Mouse (Mus musculus) hindbrain, embryonic 12.5 days (tissue): Measurements from ENCODE around the gene Dnaja2. TPM values are rescaled to one million over a fixed set of nuclear protein-coding genes. Genes with fewer than 3 reads are reported as not detected.
A peak's percentile ranks its signal among the peaks of the same experiment; 100 is the strongest.

ENCODE experiments used
- ATAC-seq: fragments of 200-750 bp; cut with Nextera tagmentation; 2 replicates; pipeline ENCODE4 v1.8.0; 2017; ENCODE audit warnings: moderate TSS enrichment; ENCODE audit not compliant: low FRiP score
- H3K27ac ChIP-seq: fragments of 300-500 bp; sonication (generic); 2 replicates; pipeline ENCODE4 v1.5.1; 2016; ENCODE audit warnings: mild to moderate bottlenecking
- H3K27me3 ChIP-seq: fragments of 300-500 bp; sonication (generic); 2 replicates; pipeline ENCODE4 v1.6.1; 2016; ENCODE audit warnings: mild to moderate bottlenecking
- H3K36me3 ChIP-seq: fragments of 300-500 bp; sonication (generic); 2 replicates; pipeline ENCODE4 v1.6.1; 2016; ENCODE audit warnings: mild to moderate bottlenecking
- H3K4me1 ChIP-seq: fragments of 300-500 bp; sonication (generic); 2 replicates; pipeline ENCODE4 v1.6.1; 2016
- H3K4me2 ChIP-seq: fragments of 300-500 bp; sonication (generic); replicated peaks from 2 replicates; pipeline ENCODE4 v1.6.1; 2016; ENCODE audit warnings: mild to moderate bottlenecking
- H3K4me3 ChIP-seq: fragments of 300-500 bp; sonication (generic); 2 replicates; pipeline ENCODE4 v1.5.1; 2016; ENCODE audit warnings: mild to moderate bottlenecking
- H3K9ac ChIP-seq: fragments of 300-500 bp; sonication (generic); 2 replicates; pipeline ENCODE4 v1.6.1; 2016; ENCODE audit warnings: mild to moderate bottlenecking, moderate library complexity
- H3K9me3 ChIP-seq: fragments of 300-500 bp; sonication (generic); replicated peaks from 2 replicates; pipeline ENCODE4 v1.6.1; 2016; ENCODE audit warnings: mild to moderate bottlenecking
- WGBS: fragments of 180-500 bp; shearing (Covaris S2); methylation state at CpG from one replicate; pipeline ENCODE4 v1.1.7; 2016; 5-methylcytosine and 5-hydroxymethylcytosine counted together
- polyA plus RNA-seq: library from polyadenylated mRNA; unstranded; fragments of >200 nt; fragmentation: Nextera tagmentation; extraction: Ambion mirVana; gene quantifications from 2 replicates; pipeline ENCODE4 v1.2.1, GENCODE M21; 2016

Gene Dnaja2
- polyA plus RNA-seq, 1 experiment from 2014 or later = 174 TPM

- 76% methylated on average over 1 of the region's 1 CpGs for WGBS
- Histone ChIP-seq H3K36me3 (peaks cover 52% of the 10 kb centered on the region), H3K4me2 (no peak overlapping the region), H3K27me3 (no peaks in the 10 kb centered on the region), H3K4me1 (no peaks in the 10 kb centered on the region), H3K9ac (no peak overlapping the region), H3K9me3 (no peaks in the 10 kb centered on the region), H3K27ac (no peak overlapping the region), H3K4me3 (no peak overlapping the region)
- no peak for ATAC-seq
Measured at GRCm38 (mm10) chr8:85534163-85534562, 21.0 kb downstream of the Dnaja2 start.

GRCm38 (mm10) chr8:85533434-85533833 lies 21.7 kb downstream of the Dnaja2 start:
- H3K27me3 ChIP-seq = no peaks in the 10 kb centered on the region
- H3K4me1 ChIP-seq = no peaks in the 10 kb centered on the region
- H3K36me3 ChIP-seq = peaks cover 47% of the 10 kb centered on the region
- ATAC-seq = no peak
- H3K4me2 ChIP-seq = no peak overlapping the region
- WGBS = 92% methylated on average over 2 of the region's 2 CpGs
- no peak overlapping the region for H3K4me3 ChIP-seq
- H3K27ac ChIP-seq = no peak overlapping the region
- no peaks in the 10 kb centered on the region for H3K9me3 ChIP-seq
- H3K9ac ChIP-seq = no peak overlapping the region

DNA sequence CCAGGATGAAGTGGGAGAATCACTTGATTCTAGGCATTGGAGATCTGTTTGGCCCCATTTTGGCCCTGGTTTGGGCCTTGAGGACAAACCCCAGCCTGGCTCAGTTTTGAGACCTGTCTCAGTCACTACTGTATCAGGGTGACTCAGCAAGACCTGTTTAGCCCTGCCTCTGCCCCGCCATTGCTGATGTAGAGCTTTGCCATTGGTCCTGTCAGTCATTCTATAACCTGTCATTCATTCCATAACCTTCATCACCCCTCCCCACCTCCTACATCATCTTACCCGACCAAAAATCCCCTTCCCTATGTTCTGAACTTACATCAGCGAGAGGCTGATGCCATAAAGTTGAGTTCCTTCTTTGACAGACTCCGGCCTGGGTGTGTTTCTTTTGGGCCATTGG lies 22.3 kb downstream of the Dnaja2 start:
- Histone ChIP-seq H3K4me3 (no peak overlapping the region), H3K27ac (no peak overlapping the region), H3K9ac (no peak overlapping the region), H3K9me3 (no peaks in the 10 kb centered on the region), H3K4me1 (no peaks in the 10 kb centered on the region), H3K36me3 (peaks cover 41% of the 10 kb centered on the region), H3K4me2 (no peak overlapping the region), H3K27me3 (no peaks in the 10 kb centered on the region)
- no peak for ATAC-seq
- WGBS = 93% methylated on average over 4 of the region's 4 CpGs

DNA sequence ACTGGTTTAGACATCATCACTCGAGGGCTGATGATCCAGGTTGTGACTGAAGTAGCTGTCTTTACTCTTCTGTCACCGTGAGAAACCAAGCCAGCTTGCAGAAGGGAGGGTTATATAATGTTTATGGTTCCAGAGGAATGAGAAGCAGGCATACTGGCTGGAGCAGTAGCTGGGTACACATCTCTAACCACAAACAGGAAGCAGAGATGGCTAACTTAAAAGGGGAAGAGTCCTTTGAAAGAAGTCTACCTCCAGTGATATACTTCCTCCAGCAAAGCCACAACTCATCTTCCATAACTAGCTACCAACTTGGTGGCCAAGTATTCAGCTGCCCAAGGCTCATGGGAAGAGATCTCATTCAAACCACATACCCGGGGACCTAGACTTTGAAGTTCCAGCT lies 23.7 kb downstream of the Dnaja2 start:
- H3K4me2 ChIP-seq = no peak overlapping the region
- no peak for ATAC-seq
- no peaks in the 10 kb centered on the region for H3K27me3 ChIP-seq
- no peak overlapping the region for H3K9ac ChIP-seq
- no peaks in the 10 kb centered on the region for H3K4me1 ChIP-seq
- 91% methylated on average over 3 of the region's 3 CpGs for WGBS
- no peak overlapping the region for H3K4me3 ChIP-seq
- H3K36me3 ChIP-seq = peaks cover 27% of the 10 kb centered on the region
- no peak overlapping the region for H3K27ac ChIP-seq
- no peaks in the 10 kb centered on the region for H3K9me3 ChIP-seq

- 97% methylated on average over 1 of the region's 1 CpGs for WGBS
- no peaks in the 10 kb centered on the region for H3K9me3 ChIP-seq
- no peaks in the 10 kb centered on the region for H3K4me1 ChIP-seq
- no peaks in the 10 kb centered on the region for H3K27me3 ChIP-seq
- H3K36me3 ChIP-seq = peaks cover 24% of the 10 kb centered on the region
- H3K4me3 ChIP-seq = no peak overlapping the region
- H3K27ac ChIP-seq = no peak overlapping the region
- H3K4me2 ChIP-seq = no peak overlapping the region
- ATAC-seq = no peak
- no peak overlapping the region for H3K9ac ChIP-seq
Measured at GRCm38 (mm10) chr8:85530717-85531116, 24.4 kb downstream of the Dnaja2 start.

GRCm38 (mm10) chr8:85528959-85529358 lies 26.2 kb downstream of the Dnaja2 start:
- H3K4me2 ChIP-seq = no peak overlapping the region
- H3K9me3 ChIP-seq = no peaks in the 10 kb centered on the region
- H3K27ac ChIP-seq = no peak overlapping the region
- WGBS = 79% methylated on average over 3 of the region's 3 CpGs
- peaks cover 17% of the 10 kb centered on the region for H3K36me3 ChIP-seq
- H3K9ac ChIP-seq = no peak overlapping the region
- ATAC-seq = no peak
- H3K4me1 ChIP-seq = no peaks in the 10 kb centered on the region
- no peaks in the 10 kb centered on the region for H3K27me3 ChIP-seq
- no peak overlapping the region for H3K4me3 ChIP-seq

DNA sequence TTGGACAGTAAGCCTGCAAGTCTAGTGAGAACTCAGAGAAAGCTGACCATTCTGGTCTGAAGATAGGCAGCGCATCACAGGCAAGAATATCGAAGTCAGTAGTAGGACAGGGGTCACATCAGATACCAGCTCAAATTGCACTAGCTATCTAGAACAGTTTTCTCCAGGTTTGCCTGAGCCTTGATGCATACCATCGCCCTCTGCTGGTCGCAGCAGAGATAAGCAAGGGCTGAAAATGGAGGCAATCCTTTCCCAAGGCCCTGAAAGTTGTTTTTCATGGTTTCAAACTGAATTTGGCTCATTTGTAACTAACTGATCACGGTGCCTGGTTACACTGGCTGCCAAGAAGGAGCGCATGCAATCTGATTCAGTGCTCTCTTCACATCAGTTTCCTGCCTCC lies 29.0 kb downstream of the Dnaja2 start:
- H3K36me3 ChIP-seq = peaks cover 43% of the 10 kb centered on the region
- H3K27ac ChIP-seq = no peak overlapping the region
- H3K27me3 ChIP-seq = no peaks in the 10 kb centered on the region
- no peak overlapping the region for H3K4me3 ChIP-seq
- no peak overlapping the region for H3K9ac ChIP-seq
- WGBS = 34% methylated on average over 6 of the region's 6 CpGs
- no peaks in the 10 kb centered on the region for H3K4me1 ChIP-seq
- no peak for ATAC-seq
- H3K4me2 ChIP-seq = no peak overlapping the region
- H3K9me3 ChIP-seq = no peaks in the 10 kb centered on the region

DNA sequence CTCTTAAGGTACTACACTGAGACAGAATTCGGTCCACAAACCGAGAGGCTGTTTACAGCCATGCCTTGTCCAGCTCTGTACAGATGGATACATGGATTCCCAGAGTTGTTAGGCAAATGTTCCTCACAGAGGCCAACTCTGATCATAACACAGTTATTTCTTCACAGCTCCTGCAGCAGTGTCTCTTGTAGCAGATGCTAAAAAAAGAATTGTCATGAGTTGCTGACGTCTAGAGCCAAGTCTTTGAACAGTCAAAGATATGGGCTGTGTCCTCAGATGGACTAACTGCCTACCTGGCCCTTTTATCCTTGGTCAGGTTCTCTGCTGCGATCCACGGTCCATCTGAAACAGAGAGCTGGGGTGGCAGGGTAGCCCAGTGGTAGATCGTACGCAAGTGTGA lies 31.1 kb downstream of the Dnaja2 start:
- no peak for ATAC-seq
- Histone ChIP-seq H3K4me3 (no peak overlapping the region), H3K4me2 (no peak overlapping the region), H3K9ac (no peak overlapping the region), H3K27me3 (no peaks in the 10 kb centered on the region), H3K27ac (no peak overlapping the region), H3K4me1 (no peaks in the 10 kb centered on the region), H3K9me3 (no peaks in the 10 kb centered on the region), H3K36me3 (peaks cover 54% of the 10 kb centered on the region)
- 98% methylated on average over 7 of the region's 7 CpGs for WGBS

- 94% methylated on average over 8 of the region's 8 CpGs for WGBS
- Histone ChIP-seq H3K27me3 (no peaks in the 10 kb centered on the region), H3K4me2 (no peak overlapping the region), H3K27ac (no peak overlapping the region), H3K4me1 (no peaks in the 10 kb centered on the region), H3K9ac (no peak overlapping the region), H3K9me3 (no peaks in the 10 kb centered on the region), H3K4me3 (no peak overlapping the region), H3K36me3 (peaks cover 70% of the 10 kb centered on the region)
- no peak for ATAC-seq
Measured at GRCm38 (mm10) chr8:85521332-85521731, 33.8 kb downstream of the Dnaja2 start.

DNA sequence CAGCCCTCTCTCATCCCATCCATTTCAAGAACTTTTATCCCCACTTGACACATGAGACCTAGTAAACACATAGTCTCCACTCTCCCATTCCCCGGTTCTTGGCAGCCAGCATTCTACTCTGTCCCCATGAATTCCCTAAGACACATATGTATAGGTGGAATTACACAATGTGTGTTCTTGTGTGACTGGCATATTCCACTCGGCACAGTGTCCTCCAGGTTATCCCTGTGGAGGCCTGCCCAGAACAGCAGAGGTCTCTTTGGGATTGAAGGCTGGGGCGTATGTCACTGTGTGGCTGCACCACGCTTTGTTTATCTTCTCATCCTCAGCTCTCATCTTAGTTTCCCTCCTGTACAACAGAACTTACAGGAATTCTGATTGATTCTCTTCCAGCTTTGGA lies 34.6 kb downstream of the Dnaja2 start:
- no peaks in the 10 kb centered on the region for H3K9me3 ChIP-seq
- no peak for ATAC-seq
- H3K4me1 ChIP-seq = no peaks in the 10 kb centered on the region
- peaks cover 74% of the 10 kb centered on the region for H3K36me3 ChIP-seq
- no peak overlapping the region for H3K4me3 ChIP-seq
- 98% methylated on average over 4 of the region's 4 CpGs for WGBS
- H3K27me3 ChIP-seq = no peaks in the 10 kb centered on the region
- no peak overlapping the region for H3K9ac ChIP-seq
- H3K27ac ChIP-seq = no peak overlapping the region
- no peak overlapping the region for H3K4me2 ChIP-seq

- H3K27ac ChIP-seq = no peak overlapping the region
- no peaks in the 10 kb centered on the region for H3K4me1 ChIP-seq
- H3K27me3 ChIP-seq = no peaks in the 10 kb centered on the region
- WGBS = 90% methylated on average over 10 of the region's 10 CpGs
- no peak overlapping the region for H3K4me3 ChIP-seq
- no peak overlapping the region for H3K4me2 ChIP-seq
- H3K9me3 ChIP-seq = no peaks in the 10 kb centered on the region
- ATAC-seq = no peak
- H3K36me3 ChIP-seq = peaks cover 74% of the 10 kb centered on the region
- no peak overlapping the region for H3K9ac ChIP-seq
Measured at GRCm38 (mm10) chr8:85517956-85518355, 37.2 kb downstream of the Dnaja2 start.

DNA sequence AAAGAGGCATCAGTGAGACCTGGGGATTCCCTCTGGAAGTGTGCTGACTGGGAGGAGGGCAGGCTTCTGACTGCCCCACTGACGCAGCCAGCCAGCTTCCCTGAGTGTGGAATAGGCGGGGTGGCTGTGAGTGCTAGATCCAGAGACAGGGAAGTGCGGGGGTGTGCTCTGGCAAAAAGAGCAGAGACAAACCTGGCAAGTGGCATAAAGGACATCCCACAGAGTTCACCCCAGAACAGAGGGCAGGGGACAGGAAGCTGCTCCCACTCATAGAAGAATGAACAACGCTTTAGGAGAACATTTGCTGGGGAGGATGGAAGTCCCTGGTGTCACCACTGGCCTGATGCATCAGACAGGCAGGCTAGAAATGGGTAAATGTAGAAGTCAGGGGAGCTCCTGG lies 37.8 kb downstream of the Dnaja2 start:
- Histone ChIP-seq H3K27ac (no peak overlapping the region), H3K4me2 (no peak overlapping the region), H3K36me3 (peaks cover 70% of the 10 kb centered on the region), H3K9me3 (no peaks in the 10 kb centered on the region), H3K9ac (no peak overlapping the region), H3K27me3 (no peaks in the 10 kb centered on the region), H3K4me3 (no peak overlapping the region), H3K4me1 (no peaks in the 10 kb centered on the region)
- WGBS = 80% methylated on average over 4 of the region's 4 CpGs
- no peak for ATAC-seq

- H3K27me3 ChIP-seq = no peaks in the 10 kb centered on the region
- H3K27ac ChIP-seq = no peak overlapping the region
- no peaks in the 10 kb centered on the region for H3K4me1 ChIP-seq
- 75% methylated on average over 7 of the region's 7 CpGs for WGBS
- no peak overlapping the region for H3K4me2 ChIP-seq
- H3K36me3 ChIP-seq = peaks cover 66% of the 10 kb centered on the region
- no peak for ATAC-seq
- H3K9me3 ChIP-seq = no peaks in the 10 kb centered on the region
- no peak overlapping the region for H3K9ac ChIP-seq
- no peak overlapping the region for H3K4me3 ChIP-seq
Measured at GRCm38 (mm10) chr8:85515391-85515790, 39.8 kb downstream of the Dnaja2 start.

DNA sequence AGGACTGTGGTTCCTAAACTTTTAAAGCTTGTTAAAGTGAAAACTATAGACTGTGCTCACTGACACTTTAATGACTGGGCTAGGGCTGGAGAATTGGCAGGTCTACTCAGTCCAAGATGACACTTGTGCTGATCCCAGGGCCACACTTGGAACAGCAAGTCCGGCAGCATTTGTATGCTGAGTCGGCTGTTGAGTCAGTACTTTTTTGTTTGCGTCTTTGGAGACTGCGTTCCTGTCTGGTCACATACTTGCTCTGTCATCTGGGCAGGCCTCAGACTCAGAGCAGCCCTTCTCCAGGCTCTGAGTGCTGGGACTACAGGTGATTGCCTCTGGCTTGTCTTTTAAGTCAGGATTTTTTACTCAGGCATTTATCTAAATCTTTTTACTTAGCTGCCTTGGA lies 41.9 kb downstream of the Dnaja2 start:
- WGBS = 83% methylated on average over 4 of the region's 4 CpGs
- peak overlapping the region; percentile 55 for H3K27ac ChIP-seq
- ATAC-seq = no peak

More for the DNA sequence above, 41.9 kb downstream of the Dnaja2 start:
- H3K4me2 ChIP-seq = no peak overlapping the region
- no peak overlapping the region for H3K9ac ChIP-seq
- no peak overlapping the region for H3K4me3 ChIP-seq
- no peaks in the 10 kb centered on the region for H3K9me3 ChIP-seq
- H3K27me3 ChIP-seq = no peaks in the 10 kb centered on the region
- no peaks in the 10 kb centered on the region for H3K4me1 ChIP-seq
- peaks cover 67% of the 10 kb centered on the region for H3K36me3 ChIP-seq
